Mouse (Mus musculus) heart, embryonic 11.5 days (tissue): ENCODE measurements around the gene Pde4d. TPM values are rescaled to one million over a fixed set of nuclear protein-coding genes. Genes with fewer than 3 reads are reported as not detected.
A peak's percentile ranks its signal among the peaks of the same experiment; 100 is the strongest.
"Not testable (repeated sequence)": the region's sequence is repeated elsewhere in the genome, so short reads cannot be mapped to it uniquely, and the experiment has no call there.

Experiments
- ATAC-seq: fragments of 200-750 bp; cut with Nextera tagmentation; replicated peaks from 2 replicates; pipeline ENCODE4 v1.8.0; 2017; ENCODE audit warnings: moderate library complexity; ENCODE audit not compliant: insufficient number of reproducible peaks, low FRiP score, low TSS enrichment
- H3K27ac ChIP-seq: fragments of 300-500 bp; sonication (generic); 2 replicates; pipeline ENCODE4 v1.5.1; 2014; ENCODE audit warnings: mild to moderate bottlenecking, low read depth, low read length
- H3K27me3 ChIP-seq: fragments of 300-500 bp; sonication (generic); 2 replicates; pipeline ENCODE4 v1.6.1; 2014; ENCODE audit warnings: mild to moderate bottlenecking, low read length, mixed read lengths; ENCODE audit not compliant: control insufficient read depth, insufficient read depth
- H3K36me3 ChIP-seq: fragments of 300-500 bp; sonication (generic); 2 replicates; pipeline ENCODE4 v1.6.1; 2014; ENCODE audit warnings: mild to moderate bottlenecking, low read length, moderate library complexity, mixed read lengths; ENCODE audit not compliant: control insufficient read depth, insufficient read depth
- H3K4me1 ChIP-seq: fragments of 300-500 bp; sonication (generic); 2 replicates; pipeline ENCODE4 v1.6.1; 2014; ENCODE audit warnings: low read length; ENCODE audit not compliant: control insufficient read depth, insufficient read depth
- H3K4me2 ChIP-seq: fragments of 300-500 bp; sonication (generic); 2 replicates; pipeline ENCODE4 v1.6.1; 2014; ENCODE audit warnings: mild to moderate bottlenecking, moderate library complexity
- H3K4me3 ChIP-seq: fragments of 300-500 bp; sonication (generic); 2 replicates; pipeline ENCODE4 v1.5.1; 2014; ENCODE audit warnings: low read depth, low read length
- H3K9ac ChIP-seq: fragments of 300-500 bp; sonication (generic); 2 replicates; pipeline ENCODE4 v1.6.1; 2014; ENCODE audit warnings: mild to moderate bottlenecking, low read depth, low read length, moderate library complexity
- H3K9me3 ChIP-seq: fragments of 300-500 bp; sonication (generic); replicated peaks from 2 replicates; pipeline ENCODE4 v1.6.1; 2016; ENCODE audit warnings: low read length; ENCODE audit not compliant: control insufficient read depth
- WGBS: fragments of 180-500 bp; shearing (Covaris S2); extraction: QIAGEN DNeasy Blood & Tissue Kit; methylation state at CpG from one replicate; pipeline ENCODE4 v1.1.7; 2014; ENCODE audit not compliant: insufficient replicate concordance; 5-methylcytosine and 5-hydroxymethylcytosine counted together
- polyA plus RNA-seq: library from polyadenylated mRNA; unstranded; fragments of >200 nt; fragmentation: Nextera tagmentation; extraction: Ambion mirVana; gene quantifications from 2 replicates; pipeline ENCODE4 v1.2.1, GENCODE M21; 2014

Pde4d gene
- polyA plus RNA-seq, 1 experiment from 2014 or later: 27.8 TPM

GRCm38 (mm10) chr13:109891194-109891909, 1441.6 kb downstream of the Pde4d start:
- H3K9ac ChIP-seq: no peak overlapping the region
- 75% methylated on average over 6 of the region's 6 CpGs for WGBS
- H3K27me3 ChIP-seq: no peaks in the 10 kb centered on the region
- no peaks in the 10 kb centered on the region for H3K4me1 ChIP-seq
- H3K9me3 ChIP-seq: no peaks in the 10 kb centered on the region
- no peak for ATAC-seq
- H3K4me2 ChIP-seq: no peak overlapping the region
- no peak overlapping the region for H3K4me3 ChIP-seq
- H3K36me3 ChIP-seq: no peaks in the 10 kb centered on the region
- H3K27ac ChIP-seq: no peak overlapping the region

GRCm38 (mm10) chr13:109891910-109892265, 1442.1 kb downstream of the Pde4d start:
- ATAC-seq: no peak
- Histone ChIP-seq H3K4me1 (no peaks in the 10 kb centered on the region), H3K36me3 (no peaks in the 10 kb centered on the region), H3K4me2 (no peak overlapping the region), H3K27me3 (no peaks in the 10 kb centered on the region), H3K4me3 (no peak overlapping the region), H3K27ac (no peak overlapping the region), H3K9ac (no peak overlapping the region), H3K9me3 (no peaks in the 10 kb centered on the region)
- WGBS: 71% methylated on average over 4 of the region's 4 CpGs

DNA sequence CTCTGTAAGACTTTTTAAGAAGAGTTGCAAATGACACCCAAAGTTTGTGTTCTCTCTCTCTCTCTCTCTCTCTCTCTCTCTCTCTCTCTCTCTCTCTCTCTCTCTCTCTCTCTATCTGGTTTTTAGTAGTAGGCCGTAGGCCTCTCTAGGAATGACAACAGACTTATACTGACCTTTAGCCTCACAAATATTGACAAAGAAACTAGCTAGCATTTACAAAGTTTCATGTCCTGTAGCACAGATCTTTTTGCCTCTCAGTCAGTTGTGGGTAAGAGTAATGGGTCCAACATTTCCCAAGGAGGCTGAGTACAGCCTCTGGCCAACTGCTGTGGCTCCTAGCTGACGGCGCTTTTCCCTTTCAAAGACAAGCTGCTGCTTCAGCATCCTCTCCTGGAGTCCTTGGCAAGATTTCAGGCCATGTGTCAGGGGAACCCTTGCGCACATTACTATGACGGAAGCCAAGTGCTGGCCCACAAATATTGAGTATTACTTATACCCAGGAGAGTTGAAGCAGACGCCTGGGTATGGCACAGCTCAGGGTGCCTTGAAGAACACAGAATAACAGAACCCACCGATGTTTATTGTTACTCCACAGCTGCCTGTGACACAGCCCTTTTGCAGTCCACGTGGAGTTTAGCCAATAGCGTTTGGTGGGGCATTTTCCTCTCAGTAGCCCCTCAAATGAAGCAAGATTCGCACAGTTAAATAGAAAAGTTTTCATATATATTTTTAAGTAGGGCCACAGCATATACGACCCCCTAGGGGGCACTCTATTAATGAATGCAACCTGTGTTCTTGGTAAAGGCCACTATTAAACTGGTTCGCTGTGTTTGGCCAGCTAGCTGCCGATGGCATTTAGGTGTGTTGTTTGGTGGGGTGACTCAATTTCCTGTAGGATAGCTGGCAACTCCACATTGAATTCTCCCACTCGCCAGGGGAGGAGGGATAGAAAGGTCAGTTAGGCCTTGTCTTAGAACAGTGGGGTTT, 1450.0 kb downstream of the Pde4d start:
- no peak overlapping the region for H3K4me2 ChIP-seq
- no peaks in the 10 kb centered on the region for H3K27me3 ChIP-seq
- ATAC-seq: no peak
- no peak overlapping the region for H3K9ac ChIP-seq
- no peaks in the 10 kb centered on the region for H3K9me3 ChIP-seq
- WGBS: 78% methylated on average over 14 of the region's 14 CpGs
- H3K27ac ChIP-seq: no peak overlapping the region
- no peak overlapping the region for H3K4me3 ChIP-seq
- H3K4me1 ChIP-seq: peaks cover 4% of the 10 kb centered on the region; the same call in 1 of the 2 replicates
- no peaks in the 10 kb centered on the region for H3K36me3 ChIP-seq

GRCm38 (mm10) chr13:109901811-109902210, 1452.1 kb downstream of the Pde4d start:
- H3K4me3 ChIP-seq: peak overlapping the region; percentile 76; the same call in 1 of the 2 replicates
- no peaks in the 10 kb centered on the region for H3K9me3 ChIP-seq
- H3K9ac ChIP-seq: no peak overlapping the region
- WGBS: 58% methylated on average over 5 of the region's 5 CpGs
- H3K27ac ChIP-seq: no peak overlapping the region
- H3K36me3 ChIP-seq: no peaks in the 10 kb centered on the region
- H3K4me1 ChIP-seq: peaks cover 4% of the 10 kb centered on the region
- no peaks in the 10 kb centered on the region for H3K27me3 ChIP-seq
- peak overlapping the region; percentile 96 for H3K4me2 ChIP-seq
- ATAC-seq: no peak

DNA sequence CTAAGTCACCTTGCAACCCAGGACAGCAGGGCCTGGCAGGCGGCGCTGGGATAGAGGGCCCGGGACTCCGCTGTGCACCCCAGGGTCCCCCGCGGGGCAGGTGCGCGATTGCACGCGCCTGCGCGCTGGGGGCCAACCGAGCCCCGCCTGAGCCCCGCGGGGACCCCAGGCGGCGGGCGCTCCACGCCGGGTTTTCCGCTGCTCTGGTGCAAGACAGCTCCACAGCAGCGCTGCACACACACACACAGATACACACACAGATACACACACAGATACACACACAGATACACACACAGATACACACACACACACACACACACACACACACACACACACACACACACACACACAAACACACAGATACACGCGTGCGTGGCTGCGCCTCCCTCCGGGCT, 1452.7 kb downstream of the Pde4d start:
- H3K27ac ChIP-seq, ATAC-seq, H3K36me3 ChIP-seq, H3K27me3 ChIP-seq, H3K4me1 ChIP-seq, H3K9me3 ChIP-seq: not testable (repeated sequence)
- Histone ChIP-seq H3K9ac (peak overlapping the region; percentile 77), H3K4me2 (peak overlapping the region; percentile 96), H3K4me3 (peak overlapping the region; percentile 76)
- WGBS: 0% methylated on average over 28 of the region's 28 CpGs

- Histone ChIP-seq H3K4me2 (peak overlapping the region; percentile 96), H3K27me3 (no peaks in the 10 kb centered on the region), H3K4me1 (peaks cover 10% of the 10 kb centered on the region), H3K4me3 (peak overlapping the region; percentile 76), H3K36me3 (no peaks in the 10 kb centered on the region), H3K9me3 (no peaks in the 10 kb centered on the region), H3K27ac (peak overlapping the region; percentile 54), H3K9ac (peak overlapping the region; percentile 77)
- under 1% methylated on average over 89 of the region's 91 CpGs for WGBS
- ATAC-seq: peak; percentile 65
Measured at GRCm38 (mm10) chr13:109902855-109903763, 1453.4 kb downstream of the Pde4d start.

DNA sequence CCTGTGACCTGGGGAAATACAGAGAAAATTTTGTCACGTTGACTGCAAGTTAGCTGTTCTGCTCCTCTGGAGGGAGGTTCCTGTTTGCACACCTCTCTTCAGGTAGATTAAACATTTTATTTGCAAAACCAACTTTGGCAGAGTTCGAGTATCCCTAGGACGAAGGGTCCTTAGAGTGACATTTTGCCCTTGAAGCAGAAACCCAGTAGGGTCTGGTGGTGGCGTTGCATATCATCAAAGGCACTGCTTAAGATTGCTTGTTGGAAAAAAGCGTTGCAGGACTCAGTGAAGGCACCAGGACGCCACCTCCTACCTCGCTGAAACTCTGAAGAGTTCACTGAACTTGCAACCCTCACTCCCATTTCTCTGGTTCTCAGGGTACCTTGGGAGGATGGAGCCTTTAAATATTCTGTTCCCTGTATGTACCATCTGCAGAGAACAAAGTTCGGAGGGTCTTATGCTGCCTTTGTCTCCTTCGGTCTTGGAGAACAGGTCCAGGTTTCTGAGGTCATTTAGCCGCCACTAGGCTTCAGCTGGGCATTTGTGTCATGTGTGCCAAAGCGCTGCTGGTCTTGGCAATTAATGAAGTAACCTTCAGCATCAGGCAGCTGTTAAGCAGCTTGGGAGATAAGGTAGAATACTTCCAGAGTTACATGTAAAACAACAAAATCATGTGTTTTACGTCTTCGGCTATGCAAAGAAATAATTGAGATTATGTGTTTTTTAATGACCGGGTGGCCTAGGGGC, 1454.2 kb downstream of the Pde4d start:
- H3K4me1 ChIP-seq: peaks cover 10% of the 10 kb centered on the region

More for the DNA sequence above, 1454.2 kb downstream of the Pde4d start:
- Histone ChIP-seq H3K27ac (no peak overlapping the region), H3K36me3 (no peaks in the 10 kb centered on the region), H3K9ac (peak overlapping the region; percentile 77), H3K4me3 (peak overlapping the region; percentile 76), H3K9me3 (no peaks in the 10 kb centered on the region), H3K27me3 (no peaks in the 10 kb centered on the region), H3K4me2 (peak overlapping the region; percentile 96)
- ATAC-seq: no peak
- WGBS: 32% methylated on average over 14 of the region's 14 CpGs
